Mouse (Mus musculus) mesoderm, embryonic 11.5 days (tissue): ENCODE measurements at regions not wholly inside any gene's neighbourhood (a gene's known extent, or its start where the extent isn't known, plus 50 kb on each side); places are given as distances from the start of the nearest gene placed in this dataset.

Experiments used
- DNase-seq: peaks from one replicate; pipeline ENCODE4 v3.0.0-alpha.2; 2012; ENCODE audit warnings: low read depth, low spot score

- peak; percentile 22 for DNase-seq
Observed at GRCm38 (mm10) chr7:70972023-70972400, 379.3 kb downstream of the Gm10295 start.

- DNase-seq = peak; percentile 86
Observed at GRCm38 (mm10) chr7:70971323-70972022, 379.8 kb downstream of the Gm10295 start.

GRCm38 (mm10) chr7:70952318-70952959 lies 398.8 kb downstream of the Gm10295 start:
- DNase-seq = no peak

- DNase-seq = peak; percentile 21
Observed at GRCm38 (mm10) chr7:70948281-70948680, 403.0 kb downstream of the Gm10295 start.

GRCm38 (mm10) chr7:70946260-70946659 lies 405.0 kb downstream of the Gm10295 start:
- no peak for DNase-seq

- no peak for DNase-seq
Observed at GRCm38 (mm10) chr7:70930911-70931310, 420.4 kb downstream of the Gm10295 start.

- DNase-seq = peak; percentile 62
Observed at GRCm38 (mm10) chr7:70929935-70930334, 421.4 kb downstream of the Gm10295 start.

GRCm38 (mm10) chr7:70928001-70928400 lies 423.3 kb downstream of the Gm10295 start:
- peak; percentile 30 for DNase-seq

- DNase-seq = peak; percentile 23
Observed at GRCm38 (mm10) chr7:70917016-70917415, 434.3 kb downstream of the Gm10295 start.

GRCm38 (mm10) chr7:70908921-70909320 lies 442.4 kb downstream of the Gm10295 start:
- peak; percentile 59 for DNase-seq

- no peak for DNase-seq
Observed at GRCm38 (mm10) chr7:70891700-70892099, 459.6 kb downstream of the Gm10295 start.

GRCm38 (mm10) chr7:70880496-70880895 lies 470.8 kb downstream of the Gm10295 start:
- no peak for DNase-seq

GRCm38 (mm10) chr7:70874393-70874792 lies 476.9 kb downstream of the Gm10295 start:
- DNase-seq = no peak

GRCm38 (mm10) chr7:70870841-70871534 lies 480.3 kb downstream of the Gm10295 start:
- no peak for DNase-seq

GRCm38 (mm10) chr7:70869125-70869524 lies 482.2 kb downstream of the Gm10295 start:
- DNase-seq = no peak

- no peak for DNase-seq
Observed at GRCm38 (mm10) chr7:70859957-70860356, 491.3 kb downstream of the Gm10295 start.

GRCm38 (mm10) chr7:70850726-70851125 lies 484.2 kb upstream of the Nr2f2 start:
- DNase-seq = no peak

GRCm38 (mm10) chr7:70848016-70848776 lies 481.7 kb upstream of the Nr2f2 start:
- DNase-seq = peak; percentile 77

GRCm38 (mm10) chr7:70847450-70847993 lies 481.0 kb upstream of the Nr2f2 start:
- peak; percentile 51 for DNase-seq

GRCm38 (mm10) chr7:70846076-70846475 lies 479.5 kb upstream of the Nr2f2 start:
- peak; percentile 80 for DNase-seq

- no peak for DNase-seq
Observed at GRCm38 (mm10) chr7:70840142-70840541, 473.6 kb upstream of the Nr2f2 start.

GRCm38 (mm10) chr7:70839190-70839589 lies 472.7 kb upstream of the Nr2f2 start:
- DNase-seq = no peak
